Mouse (Mus musculus) ES-E14 (cell line): ENCODE measurements around the gene Ablim1.

ENCODE experiments used
- CHD2 ChIP-seq: IDR thresholded peaks from 2 replicates; pipeline ENCODE4 v1.6.1; 2014; ENCODE audit warnings: mild to moderate bottlenecking, low read depth, low read length, inconsistent platforms
- HCFC1 ChIP-seq: IDR thresholded peaks from 2 replicates; pipeline ENCODE4 v1.6.1; 2012; ENCODE audit warnings: low read length, inconsistent platforms, borderline replicate concordance; ENCODE audit not compliant: insufficient read depth
- MAFK ChIP-seq: IDR thresholded peaks from 2 replicates; pipeline ENCODE4 v1.6.1; 2014; ENCODE audit warnings: mild to moderate bottlenecking, low read depth, low read length, inconsistent platforms; ENCODE audit not compliant: insufficient read depth
- ZC3H11A ChIP-seq: IDR thresholded peaks from 2 replicates; pipeline ENCODE4 v1.6.1; 2012; ENCODE audit warnings: low read depth, mild to moderate bottlenecking, inconsistent platforms, low read length, borderline replicate concordance
- ZNF384 ChIP-seq: IDR thresholded peaks from 2 replicates; pipeline ENCODE4 v1.6.1; 2012; ENCODE audit warnings: low read depth, low read length, inconsistent platforms

DNA sequence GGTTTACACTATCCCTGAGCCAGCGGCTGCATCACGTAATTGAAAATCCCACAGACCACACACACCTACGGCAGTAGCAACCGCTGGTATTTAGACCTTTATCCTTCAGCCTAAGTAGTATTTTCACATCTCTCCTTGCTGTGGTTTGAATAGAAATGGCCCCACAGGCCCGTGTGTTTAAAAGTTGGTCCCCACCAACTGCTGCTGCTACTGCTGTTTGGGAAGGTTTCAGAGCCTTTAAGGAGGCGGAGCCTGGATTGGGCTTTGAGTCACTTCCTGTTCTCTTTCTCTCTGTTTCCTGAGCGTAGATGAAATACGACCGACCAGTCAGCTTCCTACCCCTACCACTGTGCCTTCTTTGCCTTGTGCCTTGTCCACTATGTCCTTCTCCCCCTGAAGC, 214.7 kb downstream of the Ablim1 start:
- no peak for TF ChIP-seq MAFK
- no peak for TF ChIP-seq ZC3H11A
- TF ChIP-seq CHD2 = no peak
- no peak for TF ChIP-seq HCFC1
- no peak for TF ChIP-seq ZNF384
